Mouse (Mus musculus) myocyte (in vitro differentiated cells): ENCODE measurements around the gene Slc26a6. TPM values are rescaled to one million over a fixed set of nuclear protein-coding genes. Genes with fewer than 3 reads are reported as not detected.
A peak's percentile ranks its signal among the peaks of the same experiment; 100 is the strongest.

ENCODE experiments used
- H3K27me3 ChIP-seq: one replicate; pipeline ENCODE4 v1.6.1; 2011; ENCODE audit not compliant: control insufficient read depth, insufficient read depth, insufficient read length
- H3K36me3 ChIP-seq: one replicate; pipeline ENCODE4 v1.6.1; 2011; ENCODE audit not compliant: control insufficient read depth, insufficient read depth
- H3K4me2 ChIP-seq: one replicate; pipeline ENCODE4 v1.6.1; 2011; ENCODE audit warnings: low read depth, control low read depth
- H3K4me3 ChIP-seq: one replicate; pipeline ENCODE4 v1.5.1; 2011; ENCODE audit warnings: mild to moderate bottlenecking, control low read depth, moderate library complexity
- H3K79me2 ChIP-seq: one replicate; pipeline ENCODE4 v1.6.1; 2011; ENCODE audit not compliant: control insufficient read depth, insufficient read depth
- H3ac ChIP-seq: one replicate; pipeline ENCODE4 v1.6.1; 2011; ENCODE audit not compliant: control insufficient read depth, insufficient read length
- CEBPB ChIP-seq: IDR thresholded peaks from 2 replicates; pipeline ENCODE4 v1.6.1; 2011; ENCODE audit warnings: mild to moderate bottlenecking, moderate library complexity; ENCODE audit not compliant: poor library complexity, insufficient read depth, severe bottlenecking
- E2F4 ChIP-seq: IDR thresholded peaks from one replicate; pipeline ENCODE4 v1.6.1; 2011; ENCODE audit warnings: mild to moderate bottlenecking, control low read depth, moderate library complexity; ENCODE audit not compliant: insufficient read depth
- MAX ChIP-seq: IDR thresholded peaks from one replicate; pipeline ENCODE4 v1.6.1; 2011; ENCODE audit warnings: low read depth, mild to moderate bottlenecking, control low read depth
- MYOD1 ChIP-seq, 3 experiments: IDR thresholded peaks; one replicate each; pipeline ENCODE4 v1.6.1; 2011; ENCODE audit warnings: control low read depth in 2 of 3, low read depth in 2 of 3, mild to moderate bottlenecking in 2 of 3, moderate library complexity in 1 of 3; ENCODE audit not compliant: insufficient read length in 2 of 3, control insufficient read depth in 1 of 3
- MYOG ChIP-seq, 3 experiments: IDR thresholded peaks; one replicate each; pipeline ENCODE4 v1.6.1; 2011; ENCODE audit warnings: control low read depth in 2 of 3, low read depth in 2 of 3, mild to moderate bottlenecking in 2 of 3; ENCODE audit not compliant: insufficient read length in 2 of 3, control insufficient read depth in 1 of 3, insufficient read depth in 1 of 3
- POLR2A ChIP-seq: IDR thresholded peaks from one replicate; pipeline ENCODE4 v1.6.1; 2011; ENCODE audit warnings: low read depth, mild to moderate bottlenecking, control low read depth, moderate library complexity; ENCODE audit not compliant: insufficient read length
- POLR2AphosphoS2 ChIP-seq: IDR thresholded peaks from one replicate; pipeline ENCODE4 v1.6.1; 2011; ENCODE audit warnings: low read depth, control low read depth; ENCODE audit not compliant: insufficient read length
- REST ChIP-seq: IDR thresholded peaks from one replicate; pipeline ENCODE4 v1.6.1; 2011; ENCODE audit warnings: mild to moderate bottlenecking, control low read depth, moderate library complexity; ENCODE audit not compliant: insufficient read depth, insufficient read length
- SRF ChIP-seq: IDR thresholded peaks from one replicate; pipeline ENCODE4 v1.6.1; 2011; ENCODE audit warnings: low read depth; ENCODE audit not compliant: control insufficient read depth, insufficient read length
- TCF12 ChIP-seq: IDR thresholded peaks from one replicate; pipeline ENCODE4 v1.6.1; 2011; ENCODE audit warnings: mild to moderate bottlenecking, control low read depth; ENCODE audit not compliant: poor library complexity, insufficient read depth, severe bottlenecking
- TCF3 ChIP-seq: IDR thresholded peaks from one replicate; pipeline ENCODE4 v1.6.1; 2011; ENCODE audit warnings: low read depth, control low read depth; ENCODE audit not compliant: insufficient read length
- USF1 ChIP-seq: IDR thresholded peaks from one replicate; pipeline ENCODE4 v1.6.1; 2011; ENCODE audit warnings: low read depth, mild to moderate bottlenecking, control low read depth, moderate library complexity
- polyA plus RNA-seq: library from polyadenylated mRNA; unstranded; fragments of >200 nt; fragmentation: generic; extraction: Trizol; gene quantifications from one replicate; pipeline ENCODE4 v1.2.1, GENCODE M21; 2012; ENCODE audit warnings: missing spikeins

Slc26a6 gene
- polyA plus RNA-seq, 1 experiment = 18.8 TPM

GRCm38 (mm10) chr9:108825820-108826699 is 27.0 kb upstream of the Slc26a6 start, which contains the start of gene Celsr3:
Celsr3 (plus strand) TSS chr9:108826320.
- TF ChIP-seq REST = peak; percentile 87
- TF ChIP-seq TCF3 = no peak

GRCm38 (mm10) chr9:108826700-108827340 is 26.3 kb upstream of the Slc26a6 start:
- peak overlapping the region; percentile 65 for H3K4me2 ChIP-seq
- TF ChIP-seq USF1 (no peak), POLR2A (no peak), REST (peak; percentile 93), CEBPB (no peak), SRF (no peak), E2F4 (no peak), MYOD1 (IDR thresholded peaks at IDR 0.05; ENCODE audit: control insufficient read depth in 1 of 3, insufficient read length in 2 of 3, low read depth in 2 of 3) (no peak), MYOG (IDR thresholded peaks at IDR 0.05; ENCODE audit: control insufficient read depth in 1 of 3, insufficient read depth in 1 of 3, insufficient read length in 2 of 3, low read depth in 2 of 3) (no peak), TCF12 (no peak), POLR2AphosphoS2 (no peak), TCF3 (peak; percentile 39), MAX (peak; percentile 41)
- H3K36me3 ChIP-seq = no peaks in the 10 kb centered on the region
- H3K4me3 ChIP-seq = no peak overlapping the region
- peaks cover 76% of the 10 kb centered on the region for H3K27me3 ChIP-seq
- H3ac ChIP-seq = no peak overlapping the region
- H3K79me2 ChIP-seq = no peaks in the 10 kb centered on the region

More at GRCm38 (mm10) chr9:108825820-108826699, 27.0 kb upstream of the Slc26a6 start, which contains the start of gene Celsr3:
- Histone ChIP-seq H3K4me2 (peak within 1 kb of the TSS; percentile 65), H3K79me2 (no peaks in the 10 kb centered on the region), H3ac (no peak within 1 kb of the TSS), H3K27me3 (peaks cover 69% of the 10 kb centered on the region), H3K4me3 (no peak within 1 kb of the TSS), H3K36me3 (no peaks in the 10 kb centered on the region)

GRCm38 (mm10) chr9:108827454-108827853 is 25.6 kb upstream of the Slc26a6 start:
- no peaks in the 10 kb centered on the region for H3K36me3 ChIP-seq
- peaks cover 81% of the 10 kb centered on the region for H3K27me3 ChIP-seq
- no peak overlapping the region for H3K4me3 ChIP-seq
- TF ChIP-seq TCF12 (no peak), USF1 (no peak), MYOD1 (IDR thresholded peaks at IDR 0.05; ENCODE audit: control insufficient read depth in 1 of 3, insufficient read length in 2 of 3, low read depth in 2 of 3) (no peak), MAX (no peak), POLR2A (no peak), POLR2AphosphoS2 (no peak), E2F4 (no peak), CEBPB (no peak), MYOG (IDR thresholded peaks at IDR 0.05; ENCODE audit: control insufficient read depth in 1 of 3, insufficient read depth in 1 of 3, insufficient read length in 2 of 3, low read depth in 2 of 3) (no peak), SRF (no peak)
- H3ac ChIP-seq = no peak overlapping the region
- peak overlapping the region; percentile 65 for H3K4me2 ChIP-seq
- no peaks in the 10 kb centered on the region for H3K79me2 ChIP-seq

DNA sequence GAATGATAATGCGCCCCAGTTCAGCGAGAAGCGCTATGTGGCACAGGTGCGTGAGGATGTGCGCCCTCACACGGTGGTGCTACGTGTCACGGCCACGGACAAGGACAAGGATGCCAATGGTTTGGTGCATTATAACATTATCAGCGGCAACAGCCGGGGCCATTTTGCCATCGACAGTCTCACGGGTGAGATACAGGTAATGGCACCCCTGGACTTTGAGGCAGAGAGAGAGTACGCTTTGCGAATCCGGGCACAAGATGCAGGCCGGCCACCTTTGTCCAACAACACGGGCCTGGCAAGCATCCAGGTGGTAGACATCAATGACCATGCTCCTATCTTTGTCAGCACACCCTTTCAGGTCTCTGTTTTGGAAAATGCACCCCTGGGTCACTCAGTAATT is 25.2 kb upstream of the Slc26a6 start:
- Histone ChIP-seq H3K79me2 (no peaks in the 10 kb centered on the region), H3K36me3 (no peaks in the 10 kb centered on the region), H3ac (no peak overlapping the region), H3K27me3 (peaks cover 83% of the 10 kb centered on the region), H3K4me2 (no peak overlapping the region), H3K4me3 (no peak overlapping the region)
- no peak for TF ChIP-seq E2F4
- no peak for TF ChIP-seq TCF12
- TF ChIP-seq MAX = no peak
- TF ChIP-seq POLR2AphosphoS2 = no peak
- no peak for TF ChIP-seq REST
- TF ChIP-seq MYOG (IDR thresholded peaks at IDR 0.05; ENCODE audit: control insufficient read depth in 1 of 3, insufficient read depth in 1 of 3, insufficient read length in 2 of 3, low read depth in 2 of 3) = no peak
- TF ChIP-seq TCF3 = no peak
- no peak for TF ChIP-seq MYOD1 (IDR thresholded peaks at IDR 0.05; ENCODE audit: control insufficient read depth in 1 of 3, insufficient read length in 2 of 3, low read depth in 2 of 3)
- TF ChIP-seq POLR2A = no peak

DNA sequence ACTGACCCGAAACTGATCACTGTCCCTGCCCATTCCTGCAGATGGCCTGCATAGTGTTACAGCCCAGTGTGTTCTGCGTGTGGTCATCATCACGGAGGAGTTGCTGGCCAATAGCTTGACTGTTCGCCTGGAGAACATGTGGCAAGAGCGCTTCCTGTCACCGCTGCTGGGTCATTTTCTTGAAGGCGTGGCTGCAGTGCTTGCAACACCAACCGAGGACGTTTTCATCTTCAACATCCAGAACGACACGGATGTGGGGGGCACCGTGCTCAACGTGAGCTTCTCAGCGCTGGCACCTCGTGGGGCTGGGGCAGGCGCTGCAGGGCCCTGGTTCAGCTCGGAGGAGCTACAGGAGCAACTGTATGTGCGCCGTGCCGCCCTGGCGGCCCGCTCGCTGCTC is 21.4 kb upstream of the Slc26a6 start:
- H3K27me3 ChIP-seq = peaks cover 79% of the 10 kb centered on the region
- H3K36me3 ChIP-seq = no peaks in the 10 kb centered on the region
- no peak for TF ChIP-seq MYOD1 (IDR thresholded peaks at IDR 0.05; ENCODE audit: control insufficient read depth in 1 of 3, insufficient read length in 2 of 3, low read depth in 2 of 3)
- no peaks in the 10 kb centered on the region for H3K79me2 ChIP-seq
- H3ac ChIP-seq = peak overlapping the region; percentile 23
- H3K4me2 ChIP-seq = peak overlapping the region; percentile 98
- peak overlapping the region; percentile 4 for H3K4me3 ChIP-seq
